Mouse (Mus musculus) heart, postnatal 0 days (tissue): ENCODE results near the gene Dpp9. TPM values are rescaled to one million over a fixed set of nuclear protein-coding genes. Genes with fewer than 3 reads are reported as not detected.
"Not testable (repeated sequence)": the region's sequence is repeated elsewhere in the genome, so short reads cannot be mapped to it uniquely, and the experiment has no call there.

Experiments
- ATAC-seq: fragments of 200-750 bp; cut with Nextera tagmentation; 2 replicates; pipeline ENCODE4 v1.8.0; 2017; ENCODE audit warnings: low read depth, moderate number of reproducible peaks, moderate library complexity; ENCODE audit not compliant: insufficient read depth
- DNase-seq: peaks from one replicate; pipeline ENCODE4 v3.0.0-alpha.2; 2016; ENCODE audit warnings: low spot score
- H3K27ac ChIP-seq: fragments of 300-500 bp; sonication (generic); 2 replicates; pipeline ENCODE4 v1.5.1; 2014; ENCODE audit warnings: low read depth, mild to moderate bottlenecking
- H3K27me3 ChIP-seq: fragments of 300-500 bp; sonication (generic); 2 replicates; pipeline ENCODE4 v1.6.1; 2014; ENCODE audit warnings: low read length, mixed read lengths; ENCODE audit not compliant: control insufficient read depth, insufficient read depth
- H3K36me3 ChIP-seq: fragments of 300-500 bp; sonication (generic); replicated peaks from 2 replicates; pipeline ENCODE4 v1.6.1; 2014; ENCODE audit warnings: low read length, mixed read lengths; ENCODE audit not compliant: control insufficient read depth, insufficient read depth
- H3K4me1 ChIP-seq: fragments of 300-500 bp; sonication (generic); 2 replicates; pipeline ENCODE4 v1.6.1; 2014; ENCODE audit warnings: antibody characterized with exemption; ENCODE audit not compliant: control insufficient read depth, insufficient read depth
- H3K4me2 ChIP-seq: fragments of 300-500 bp; sonication (generic); 2 replicates; pipeline ENCODE4 v1.6.1; 2014; ENCODE audit warnings: low read depth, mild to moderate bottlenecking, low read length, moderate library complexity
- H3K4me3 ChIP-seq: fragments of 300-500 bp; sonication (generic); 2 replicates; pipeline ENCODE4 v1.5.1; 2014; ENCODE audit warnings: low read depth, low read length
- H3K9ac ChIP-seq: fragments of 300-500 bp; sonication (generic); replicated peaks from 2 replicates; pipeline ENCODE4 v1.6.1; 2014; ENCODE audit warnings: low read depth, low read length, mixed read lengths
- H3K9me3 ChIP-seq: fragments of 300-500 bp; sonication (generic); replicated peaks from 2 replicates; pipeline ENCODE4 v1.6.1; 2016; ENCODE audit warnings: low read length; ENCODE audit not compliant: control insufficient read depth
- CTCF ChIP-seq: IDR thresholded peaks from 2 replicates; pipeline ENCODE4 v1.5.1; 2016; ENCODE audit warnings: antibody characterized with exemption, control low read depth, low read depth
- EP300 ChIP-seq: IDR thresholded peaks from 2 replicates; pipeline ENCODE4 v1.6.1; 2016; ENCODE audit warnings: antibody characterized with exemption, low read depth
- WGBS: fragments of 180-500 bp; shearing (Covaris S2); extraction: QIAGEN DNeasy Blood & Tissue Kit; methylation state at CpG from one replicate; pipeline ENCODE4 v1.1.7; 2014; 5-methylcytosine and 5-hydroxymethylcytosine counted together
- polyA plus RNA-seq: library from polyadenylated mRNA; unstranded; fragments of >200 nt; fragmentation: Nextera tagmentation; extraction: Ambion mirVana; gene quantifications from 2 replicates; pipeline ENCODE4 v1.2.1, GENCODE M21; 2015
- total RNA-seq: library from RNA; depleted of rRNA; stranded (reverse); fragments of >200 nt; gene quantifications from 2 replicates; pipeline ENCODE4 v1.2.3, GENCODE M21; 2014; ENCODE audit warnings: low replicate concordance

Dpp9 gene
- total and polyA plus RNA-seq, 2 experiments from 2014 or later = 13.3 to 29.0 TPM

DNA sequence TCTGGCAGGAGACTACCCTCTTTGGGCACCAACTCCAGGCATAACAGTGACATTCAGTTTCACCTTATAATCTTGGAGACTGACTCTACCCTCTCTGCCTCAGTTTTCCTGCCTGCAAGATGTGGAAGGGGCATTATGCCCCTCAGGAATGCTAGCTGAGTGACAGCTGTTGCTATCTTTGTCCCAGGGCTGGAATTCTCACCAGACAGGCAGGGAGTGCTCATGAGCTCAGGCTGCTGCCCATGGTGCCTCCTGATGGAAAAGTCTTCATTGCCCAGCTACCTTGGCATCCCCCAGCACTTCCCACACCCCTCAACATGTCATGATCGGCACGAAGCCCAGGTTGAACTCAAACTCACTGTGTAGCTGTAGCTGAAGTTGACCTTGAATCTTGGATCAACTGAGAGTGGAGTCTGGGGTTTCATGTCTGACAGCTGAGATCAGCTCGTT is 44.0 kb upstream of the Dpp9 start:
- peak overlapping the region; percentile 32 for H3K4me2 ChIP-seq
- H3K36me3 ChIP-seq = peaks cover 34% of the 10 kb centered on the region

DNA sequence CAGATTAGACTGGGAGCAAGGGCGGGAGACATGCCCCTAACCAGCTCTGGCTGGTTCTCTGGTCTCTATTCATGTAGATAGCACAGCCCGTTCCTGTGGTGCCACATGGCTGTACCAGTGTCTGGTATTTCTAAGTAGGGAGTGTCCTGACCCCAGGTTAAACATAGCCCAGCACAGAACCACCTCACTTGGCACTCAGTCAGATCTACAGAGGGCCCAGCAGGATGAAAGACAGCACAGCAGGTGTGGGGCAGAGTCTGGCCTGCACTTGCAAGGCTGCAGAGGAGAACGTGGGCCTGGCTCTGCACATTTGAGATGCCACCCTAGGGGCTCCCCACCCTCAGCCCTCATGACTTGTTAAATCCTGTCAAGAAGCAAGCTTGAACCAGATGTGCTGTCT is 42.5 kb upstream of the Dpp9 start:
- no peaks in the 10 kb centered on the region for H3K9me3 ChIP-seq
- H3K4me3 ChIP-seq = no peak overlapping the region
- H3K27ac ChIP-seq = peak overlapping the region; percentile 94
- H3K9ac ChIP-seq = peak overlapping the region; percentile 19; the same call in 1 of the 2 replicates
- H3K4me2 ChIP-seq = peak overlapping the region; percentile 89
- 33% methylated on average over 3 of the region's 3 CpGs for WGBS
- peaks cover 34% of the 10 kb centered on the region for H3K36me3 ChIP-seq
- no peak for TF ChIP-seq CTCF
- 0 out of 2 replicates have a peak, but pooled peaks have one; percentile 39 for TF ChIP-seq EP300
- no peaks in the 10 kb centered on the region for H3K27me3 ChIP-seq
- H3K4me1 ChIP-seq = peaks cover 50% of the 10 kb centered on the region
- peak; percentile 79 for DNase-seq
- peak; percentile 46 for ATAC-seq

More for the DNA sequence above, 44.0 kb upstream of the Dpp9 start:
- peaks cover 46% of the 10 kb centered on the region for H3K4me1 ChIP-seq
- H3K4me3 ChIP-seq = no peak overlapping the region
- peak overlapping the region; percentile 26; the same call in 1 of the 2 replicates for H3K9ac ChIP-seq
- TF ChIP-seq EP300 (no peak), CTCF (0 out of 2 replicates have a peak, but pooled peaks have one; percentile 6)
- DNase-seq (peak; percentile 78), ATAC-seq (peak; percentile 73)
- WGBS = 35% methylated on average over 3 of the region's 3 CpGs
- no peaks in the 10 kb centered on the region for H3K9me3 ChIP-seq
- no peaks in the 10 kb centered on the region for H3K27me3 ChIP-seq
- peak overlapping the region; percentile 94 for H3K27ac ChIP-seq

DNA sequence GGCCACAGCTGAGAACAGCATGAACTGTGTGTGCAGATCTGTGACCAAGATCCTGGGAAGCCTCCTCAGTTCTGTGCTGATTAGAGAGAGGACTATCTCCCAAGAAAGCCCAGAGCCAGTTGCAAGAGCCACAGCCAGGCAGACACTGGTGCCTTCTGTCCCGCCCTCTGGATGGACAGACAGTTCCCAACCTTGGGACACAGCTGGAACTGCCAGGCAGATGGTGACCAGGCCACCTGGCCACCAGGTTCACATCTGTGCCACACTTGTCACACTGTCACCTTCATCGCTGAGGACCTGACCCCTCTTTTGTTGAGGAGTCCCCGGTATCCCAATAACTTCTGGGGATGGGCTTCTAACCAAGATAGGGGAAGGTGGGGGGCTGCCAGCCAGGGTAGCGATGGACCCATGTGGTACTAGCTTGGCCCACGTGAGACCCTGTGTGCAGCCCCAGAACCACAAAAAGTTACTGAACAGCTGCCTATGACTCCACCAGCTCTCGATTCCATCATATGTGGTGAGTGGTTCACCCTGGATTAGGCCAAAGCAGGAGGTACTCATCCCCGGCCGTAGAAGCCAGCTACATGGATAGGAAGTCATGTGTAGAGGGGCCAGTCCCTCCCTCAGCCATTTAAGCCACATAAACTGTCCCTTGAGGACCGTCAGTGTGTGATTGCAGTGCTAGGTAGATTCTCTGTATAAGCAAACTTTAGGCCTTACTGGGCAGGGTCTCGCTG is 40.8 kb upstream of the Dpp9 start:
- H3K36me3 ChIP-seq = peaks cover 34% of the 10 kb centered on the region
- H3K9me3 ChIP-seq = no peaks in the 10 kb centered on the region
- no peaks in the 10 kb centered on the region for H3K27me3 ChIP-seq
- WGBS = 80% methylated on average over 10 of the region's 10 CpGs
- H3K9ac ChIP-seq = peak overlapping the region; percentile 19; the same call in 1 of the 2 replicates
- TF ChIP-seq EP300 (no peak), CTCF (no peak)
- DNase-seq = no peak
- H3K27ac ChIP-seq = peak overlapping the region; percentile 94
- peak overlapping the region; percentile 89 for H3K4me2 ChIP-seq
- H3K4me3 ChIP-seq = peak overlapping the region; percentile 22
- H3K4me1 ChIP-seq = peaks cover 50% of the 10 kb centered on the region
- ATAC-seq = no peak

DNA sequence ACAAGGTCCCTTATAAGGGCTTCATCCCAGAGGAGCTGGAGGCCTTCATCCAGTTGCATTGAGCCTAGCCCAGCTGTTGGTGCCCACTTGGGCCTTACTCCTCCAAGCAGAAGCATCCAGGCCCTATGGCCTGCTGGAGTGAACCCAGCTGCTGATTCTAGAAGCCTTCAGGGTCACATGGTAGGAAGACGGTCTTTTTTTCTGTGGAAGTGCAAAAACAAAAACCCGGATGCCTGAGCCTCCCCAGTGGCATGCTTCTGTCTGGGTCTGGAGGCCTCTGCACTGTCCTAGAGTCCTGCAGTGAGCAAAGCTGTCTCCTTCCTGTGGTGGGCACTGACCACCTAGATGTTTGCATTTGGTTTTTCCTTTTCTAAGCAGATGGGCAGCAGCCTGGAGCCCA is 40.1 kb upstream of the Dpp9 start:
- H3K9me3 ChIP-seq, ATAC-seq, H3K27ac ChIP-seq, DNase-seq, H3K9ac ChIP-seq, H3K27me3 ChIP-seq: not testable (repeated sequence)
- peaks cover 50% of the 10 kb centered on the region for H3K4me1 ChIP-seq
- H3K4me2 ChIP-seq = peak overlapping the region; percentile 89
- peak overlapping the region; percentile 22 for H3K4me3 ChIP-seq
- peaks cover 34% of the 10 kb centered on the region for H3K36me3 ChIP-seq
- WGBS = 40% methylated on average over 2 of the region's 2 CpGs

DNA sequence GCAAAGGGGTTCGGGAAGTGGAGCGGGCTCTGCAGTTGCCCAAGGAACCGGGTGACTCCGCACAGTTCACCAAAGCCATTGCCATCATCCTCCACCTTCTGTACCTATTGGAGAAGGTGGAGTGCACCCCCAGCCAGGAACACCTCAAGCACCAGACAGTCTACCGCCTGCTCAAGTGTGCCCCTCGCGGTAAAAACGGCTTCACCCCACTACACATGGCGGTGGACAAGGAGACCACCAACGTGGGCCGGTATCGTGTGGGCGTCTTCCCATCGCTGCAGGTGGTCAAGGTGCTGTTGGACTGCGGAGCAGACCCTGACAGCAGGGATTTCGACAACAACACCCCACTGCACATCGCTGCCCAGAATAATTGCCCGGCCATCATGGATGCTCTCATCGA is 39.6 kb upstream of the Dpp9 start:
- not testable (repeated sequence) for H3K9me3 ChIP-seq, H3K9ac ChIP-seq, DNase-seq, H3K27me3 ChIP-seq, H3K27ac ChIP-seq, ATAC-seq
- Histone ChIP-seq H3K4me3 (peak overlapping the region; percentile 78), H3K4me1 (peaks cover 49% of the 10 kb centered on the region), H3K36me3 (peaks cover 34% of the 10 kb centered on the region), H3K4me2 (peak overlapping the region; percentile 89)
- WGBS = 92% methylated on average over 19 of the region's 19 CpGs
